Mouse (Mus musculus) mouse trophoblast stem cell (cell line): Measurements from ENCODE around the gene Csdc2.
"Not testable (repeated sequence)": the region's sequence is repeated elsewhere in the genome, so short reads cannot be mapped to it uniquely, and the experiment has no call there.

Experiments
- in situ Hi-C, 2 experiments: fragments of 300-500 bp; cut with MseI, MboI; formaldehyde crosslinking; loops; 2 replicates in 1 of 2; 3 replicates in 1 of 2; pipeline ENCODE4 v1.15.1; 2025

Gene Csdc2

DNA sequence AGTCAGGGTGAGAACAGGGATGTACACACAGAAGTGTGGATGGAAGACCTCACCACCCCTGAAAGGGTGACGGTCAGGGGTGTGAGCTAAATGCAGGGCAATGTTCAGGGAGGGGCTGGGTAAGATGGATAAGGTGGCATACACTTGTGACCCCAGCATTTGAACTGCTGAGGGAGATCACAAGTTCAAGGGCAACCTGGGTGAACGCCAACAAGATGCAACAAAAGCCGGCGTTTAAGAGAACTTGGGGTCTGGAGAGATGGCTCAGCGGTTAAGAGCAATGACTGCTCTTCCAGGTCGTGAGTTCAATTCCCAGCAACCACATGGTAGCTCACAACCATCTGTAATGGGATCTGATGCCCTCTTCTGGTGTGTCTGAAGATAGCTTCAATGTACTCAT is 18.2 kb downstream of the Csdc2 start:
- in situ Hi-C loops: loop anchor here (5.0 kb wide), 1 partner anchor 33 kb away; the partner anchor contains the start of gene Xrcc6 (in 2 of the 2)

DNA sequence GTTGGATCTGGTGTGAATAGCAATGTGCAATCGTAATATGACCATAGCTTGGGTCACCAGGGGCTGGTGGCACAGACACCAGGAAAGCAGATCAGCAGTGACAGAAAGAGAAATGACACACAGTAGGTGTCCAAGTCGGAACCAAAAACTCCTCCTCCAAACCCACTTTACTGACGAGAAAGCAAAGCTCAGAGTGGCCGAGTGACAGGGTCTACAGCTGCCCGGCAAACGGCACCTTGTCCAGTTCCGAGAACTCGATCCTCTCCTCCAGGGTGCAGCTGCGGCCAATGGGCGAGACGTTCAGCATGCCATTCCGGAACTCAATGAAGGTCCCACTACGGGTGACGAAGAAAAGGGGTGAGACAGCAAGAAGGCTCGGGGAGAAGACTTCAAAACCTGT is 18.9 kb downstream of the Csdc2 start:
- in situ Hi-C loops: no loop called here

DNA sequence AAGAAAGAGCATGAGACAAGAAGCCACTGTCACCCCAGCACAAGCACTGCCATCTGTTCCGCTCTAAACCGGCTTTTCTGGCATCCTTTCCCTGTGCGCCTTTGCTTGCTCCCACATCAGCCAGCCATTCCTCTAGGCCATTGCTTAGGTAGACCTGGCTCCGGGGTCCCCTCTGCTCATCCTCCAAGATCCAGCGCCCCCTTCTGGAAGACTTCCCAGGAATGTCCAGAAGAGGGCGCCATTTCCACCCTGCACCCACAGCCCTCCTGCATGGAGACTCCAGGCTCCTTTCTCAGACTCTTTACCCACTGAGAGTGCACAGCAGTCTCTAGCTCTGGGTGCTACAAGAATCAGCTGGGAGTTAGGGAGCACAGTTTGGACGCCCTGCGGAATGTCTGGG is 19.9 kb downstream of the Csdc2 start:
- in situ Hi-C loops: no loop called here

DNA sequence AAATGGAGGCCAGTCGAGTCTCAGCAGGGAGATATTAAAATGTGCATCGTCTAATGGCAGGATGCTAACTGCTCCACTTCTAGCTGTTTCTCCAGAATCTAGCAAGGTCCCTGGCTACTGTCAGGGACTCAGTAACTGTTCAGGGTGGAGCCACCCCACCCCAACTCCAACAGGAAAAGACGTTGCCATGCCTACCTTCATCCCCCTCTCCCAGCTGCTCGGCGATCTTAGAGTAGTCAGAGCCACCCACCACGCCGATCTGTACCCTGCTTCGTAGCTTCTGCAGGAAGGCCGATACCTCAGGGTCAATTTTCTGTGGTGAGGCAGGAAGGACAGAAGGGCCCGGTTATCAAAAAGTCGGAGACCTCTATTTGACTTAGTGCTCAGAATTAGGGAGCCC is 21.0 kb downstream of the Csdc2 start:
- in situ Hi-C loops: no loop called here

DNA sequence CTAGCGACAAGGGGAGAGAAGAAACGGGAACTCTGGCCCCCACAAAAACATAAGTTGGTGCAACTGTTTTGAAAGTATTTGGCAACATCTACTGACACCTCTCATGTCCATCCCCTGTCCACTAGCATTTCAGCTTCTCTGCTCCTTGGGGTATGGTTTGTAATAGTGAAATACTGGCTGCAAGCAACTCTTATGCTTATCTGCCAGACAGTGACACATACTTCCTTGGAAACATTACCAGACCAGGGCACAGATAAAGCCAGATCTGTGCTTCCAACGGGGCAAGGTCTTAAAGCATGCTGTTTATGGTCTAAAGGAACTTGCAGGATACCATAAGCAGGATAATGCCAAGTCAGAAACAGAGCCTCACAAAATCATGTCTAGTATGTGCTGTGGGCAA is 22.3 kb downstream of the Csdc2 start:
- in situ Hi-C loops: no loop called here

DNA sequence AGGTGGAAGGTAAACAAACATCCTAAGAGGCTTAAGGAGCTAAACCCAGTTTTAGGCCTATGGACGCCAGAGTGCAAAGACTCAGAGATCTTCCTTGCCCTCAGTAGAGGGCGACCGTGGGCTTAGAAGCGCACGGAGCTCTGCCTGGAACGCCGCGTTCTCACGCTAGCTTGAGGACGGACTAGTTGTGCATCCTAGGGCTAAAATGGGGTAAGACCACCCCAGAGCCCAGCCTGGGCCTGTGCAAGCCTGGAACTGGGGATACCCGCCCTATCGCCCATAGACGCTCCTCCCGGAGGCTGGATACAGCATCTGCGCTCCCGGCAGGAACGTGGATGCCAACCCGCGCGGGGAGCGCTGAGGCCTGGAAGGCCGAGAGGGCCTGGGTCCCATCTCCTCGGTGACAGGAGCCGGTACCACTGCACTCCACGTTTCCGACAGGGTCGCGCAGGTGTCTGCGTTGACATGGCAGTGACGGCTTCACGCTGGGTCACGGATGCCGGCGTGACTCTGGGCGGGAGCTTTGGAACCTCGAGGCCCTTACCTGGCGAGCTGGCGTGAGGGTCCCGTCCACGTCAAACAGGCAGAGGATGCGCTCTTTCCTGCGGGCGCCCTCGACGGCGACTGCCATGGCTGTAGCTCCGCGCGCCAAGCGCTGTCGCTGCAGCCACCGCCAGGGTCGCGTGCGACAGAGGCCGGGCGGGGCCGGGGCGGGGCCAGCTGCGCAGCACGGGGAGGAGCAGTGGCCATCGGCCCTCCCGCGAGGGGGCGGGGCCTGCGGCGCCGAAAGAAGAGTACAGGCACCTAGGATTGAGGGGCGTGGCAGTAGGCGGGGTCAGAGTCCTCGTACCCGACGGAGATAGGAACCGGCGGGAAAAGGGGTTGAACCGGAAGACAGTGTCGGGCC is 23.9 kb downstream of the Csdc2 start, which contains the start of gene Pmm1:
Pmm1 (minus strand) TSS at position 760 of the 907 bp plus-strand sequence.
- in situ Hi-C loops: no loop called here

DNA sequence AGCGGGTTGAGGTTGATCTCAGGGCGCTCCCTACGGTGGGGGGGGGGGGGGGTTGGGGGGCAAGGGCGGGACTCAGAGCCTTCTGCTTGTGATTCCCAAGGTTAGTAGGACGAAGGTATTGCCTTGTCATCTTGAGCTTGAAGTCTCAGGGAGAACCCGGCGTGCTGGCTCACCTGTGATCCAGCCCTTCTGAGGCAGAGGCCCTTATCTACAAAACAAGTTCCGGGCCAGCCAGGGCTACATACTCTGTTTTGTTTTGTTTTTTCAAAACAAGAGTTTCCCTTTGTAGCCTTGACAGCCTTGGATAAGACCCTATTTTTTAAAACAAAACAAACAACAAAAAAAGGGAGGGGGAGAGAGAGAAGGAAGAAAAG is 24.5 kb downstream of the Csdc2 start:
- in situ Hi-C loops: no loop called here

DNA sequence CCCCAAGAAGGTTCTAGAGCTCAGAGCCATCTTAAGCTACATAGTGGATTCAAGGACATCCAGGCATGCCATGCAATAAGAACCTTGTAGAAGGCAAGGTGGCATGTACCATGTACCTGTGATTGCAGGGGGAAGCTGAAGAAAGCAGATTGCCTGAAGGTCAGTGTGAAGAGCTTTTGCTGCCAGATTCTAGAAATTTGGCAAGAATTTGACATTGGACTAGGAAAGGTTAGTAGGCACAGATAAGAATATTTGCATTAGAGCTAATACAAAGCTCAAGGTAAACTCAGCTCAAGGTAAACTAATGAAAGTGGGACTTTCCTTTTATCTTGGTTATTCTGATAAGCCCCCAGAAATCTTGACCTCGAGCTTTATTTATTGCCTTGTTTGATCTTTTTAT is 27.7 kb downstream of the Csdc2 start:
- in situ Hi-C loops: no loop called here

DNA sequence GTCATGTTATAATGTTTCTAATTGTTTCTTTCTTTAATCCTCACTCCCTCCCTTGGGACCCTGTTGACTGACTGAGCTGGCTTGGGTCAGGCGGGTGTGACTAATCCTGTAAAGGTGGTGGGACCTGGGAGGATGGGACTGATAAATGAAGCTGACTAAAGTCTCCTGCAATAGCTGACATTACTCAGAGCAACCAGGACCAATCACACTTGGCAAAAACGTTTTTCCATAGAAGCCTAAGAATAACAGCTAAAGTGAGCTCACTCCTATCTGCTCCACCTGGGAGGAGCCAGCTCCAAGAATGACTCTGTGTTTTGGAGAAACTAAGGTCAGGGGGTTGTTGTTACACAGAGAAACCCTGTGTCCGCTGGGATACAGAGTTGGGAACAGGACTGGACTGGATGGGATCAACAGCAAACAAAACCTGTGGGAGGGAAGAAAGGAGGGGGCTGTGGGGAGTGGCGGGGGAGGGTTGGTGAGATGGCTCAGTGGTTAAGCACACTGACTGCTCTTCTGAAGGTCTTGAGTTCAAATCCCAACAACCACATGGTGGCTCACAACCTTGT is 28.5 kb downstream of the Csdc2 start:
- in situ Hi-C loops: no loop called here

DNA sequence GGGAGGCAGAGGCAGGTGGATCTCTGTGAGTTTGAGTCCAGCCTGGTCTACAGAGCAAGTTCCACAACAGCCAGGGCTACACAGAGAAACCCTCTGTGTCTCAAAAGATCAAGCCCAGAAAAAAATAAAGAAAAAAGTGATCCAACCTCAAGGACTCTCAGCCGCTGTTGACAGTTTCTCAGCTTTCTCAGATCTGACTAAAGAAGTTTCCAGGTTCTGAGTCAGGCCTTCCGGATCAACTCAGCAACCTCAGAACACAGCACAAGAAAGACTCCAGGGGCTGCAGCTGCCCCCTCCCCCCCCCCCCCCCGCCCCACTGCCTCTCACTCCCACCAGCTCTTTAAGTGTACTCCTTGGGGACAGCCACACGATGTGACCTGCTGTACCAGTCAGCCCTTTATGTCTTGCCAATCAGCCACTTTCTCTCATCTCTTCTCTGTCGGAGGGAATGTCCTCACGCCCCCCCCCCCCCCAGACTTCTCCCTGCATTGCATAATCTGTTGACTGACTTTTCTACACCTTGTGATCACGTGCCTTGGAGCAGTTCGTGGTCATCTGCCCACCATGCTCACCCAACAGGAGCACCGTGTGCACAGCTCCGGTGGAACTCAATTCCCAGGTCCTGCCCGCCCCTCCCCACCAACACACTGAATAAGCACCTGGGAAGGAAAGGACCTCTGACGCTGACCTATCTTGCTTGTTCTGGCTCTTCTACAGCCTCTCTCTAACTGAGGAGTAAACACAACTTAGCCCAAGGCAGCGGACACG is 29.7 kb downstream of the Csdc2 start:
- in situ Hi-C loops: no loop called here

DNA sequence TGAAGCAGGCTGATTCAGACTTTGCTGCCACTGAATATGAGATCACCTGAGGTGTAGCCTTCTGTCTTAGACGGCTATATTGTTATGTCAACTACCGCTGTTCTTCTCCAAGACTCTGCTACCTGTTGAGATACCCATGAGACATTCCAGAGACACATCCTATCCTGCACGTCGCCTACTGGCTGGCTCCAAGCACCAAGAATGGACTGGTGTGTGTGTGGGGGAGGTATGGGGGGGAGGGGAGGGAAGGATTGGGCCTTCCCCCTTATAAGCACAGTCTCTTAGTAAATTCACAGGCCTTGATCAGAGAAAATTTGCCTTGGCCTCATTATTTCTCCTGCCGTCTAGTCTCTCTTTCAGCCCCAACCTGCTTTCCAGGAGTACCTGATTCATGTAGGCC is 31.3 kb downstream of the Csdc2 start:
- in situ Hi-C loops: no loop called here

DNA sequence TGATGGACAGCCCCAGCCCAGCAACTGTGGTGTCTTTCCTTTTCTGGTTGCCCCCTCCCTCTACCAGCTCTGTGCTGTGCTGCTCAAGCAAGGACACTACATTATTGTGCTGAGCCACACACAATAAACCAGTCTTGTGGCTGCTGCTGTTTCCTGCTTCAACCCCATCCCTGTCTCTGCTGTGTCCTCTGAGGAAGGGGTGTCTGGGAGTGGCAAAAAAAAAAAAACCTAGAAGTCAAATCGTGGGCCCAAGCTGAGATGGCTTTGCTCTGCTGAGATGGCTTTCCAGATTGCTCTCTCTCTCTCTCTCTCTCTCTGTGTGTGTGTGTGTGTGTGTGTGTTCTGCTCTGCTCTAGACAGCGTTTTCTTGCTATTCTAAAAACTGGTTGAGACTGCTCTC is 31.9 kb downstream of the Csdc2 start:
- in situ Hi-C loops: no loop called here

DNA sequence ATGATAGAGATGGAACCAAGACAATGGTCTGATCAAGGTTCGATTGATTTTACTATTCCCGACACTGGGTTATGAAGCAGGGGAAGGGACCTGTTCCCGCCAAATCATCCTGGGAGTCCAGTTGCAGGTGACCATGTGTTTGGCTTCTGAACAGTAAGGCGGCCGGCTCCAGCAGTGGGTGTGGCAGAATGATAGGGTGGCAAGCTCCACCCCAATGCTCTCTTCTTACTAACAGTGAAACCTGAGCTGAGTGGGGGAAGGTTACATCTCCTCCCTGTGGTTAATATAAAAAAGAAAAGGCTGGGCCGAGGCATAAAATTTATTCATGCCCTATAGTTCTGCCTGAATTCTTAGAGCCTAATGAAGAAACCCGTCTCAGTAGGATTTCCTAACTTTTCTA is 32.6 kb downstream of the Csdc2 start:
- in situ Hi-C loops: no loop called here

DNA sequence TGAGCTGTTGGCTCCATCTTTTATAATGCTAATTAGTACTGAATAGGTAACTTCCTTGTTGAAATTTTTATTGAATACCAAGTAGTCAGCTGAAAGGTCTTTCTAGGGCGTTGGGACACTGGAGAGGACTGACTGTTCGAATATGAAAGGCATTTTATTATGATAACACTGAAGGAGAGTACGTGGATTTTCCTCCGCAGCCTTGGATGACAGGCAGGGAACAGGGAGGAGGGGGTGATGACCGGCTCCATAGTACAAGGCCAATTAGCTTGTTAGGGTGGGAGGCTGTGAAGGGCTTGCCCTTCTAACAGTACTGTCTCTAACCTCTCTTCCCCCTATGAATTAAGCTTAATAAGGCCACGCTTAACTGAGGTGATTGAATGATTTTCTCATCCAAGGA is 33.1 kb downstream of the Csdc2 start:
- in situ Hi-C loops: not testable (repeated sequence)

DNA sequence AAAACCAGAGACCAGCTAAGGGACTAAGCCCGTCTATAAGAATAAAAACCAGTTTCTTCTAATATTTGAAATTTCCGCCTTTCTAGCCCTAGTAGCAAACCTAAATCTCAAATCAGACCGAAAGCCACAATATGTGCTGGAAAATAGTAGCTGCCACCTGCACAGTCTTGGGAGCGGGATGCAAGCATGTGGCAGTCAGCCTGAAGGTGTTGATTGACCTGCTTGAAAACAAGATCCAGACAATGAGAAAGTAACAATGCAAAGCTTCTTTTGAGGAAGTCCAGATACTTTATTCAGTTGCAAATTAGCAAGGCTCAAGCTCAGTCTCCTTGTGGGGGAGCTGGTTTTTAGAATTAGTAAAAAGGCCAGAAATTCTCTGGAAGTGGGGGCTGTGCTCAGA is 33.9 kb downstream of the Csdc2 start:
- in situ Hi-C loops: not testable (repeated sequence)

DNA sequence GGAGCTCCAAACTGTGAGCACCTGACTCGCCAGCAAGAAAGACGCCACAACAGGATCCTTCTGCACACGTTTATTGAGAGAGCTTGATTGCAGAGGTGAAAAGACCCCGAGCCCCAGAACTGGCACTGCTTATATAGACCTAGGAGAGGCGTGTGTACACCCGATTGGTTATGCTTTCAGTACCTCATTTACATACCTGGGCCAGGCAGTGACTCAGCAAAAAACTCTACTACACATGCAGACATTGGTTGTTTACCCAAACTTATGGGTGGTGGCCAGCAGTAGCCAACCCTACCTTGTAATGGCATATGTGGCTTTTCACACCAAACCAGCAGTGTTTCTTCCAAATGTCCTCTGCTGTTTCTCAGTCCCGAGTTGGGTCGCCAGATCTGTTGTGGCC is 38.6 kb downstream of the Csdc2 start:
- in situ Hi-C loops: not testable (repeated sequence)

DNA sequence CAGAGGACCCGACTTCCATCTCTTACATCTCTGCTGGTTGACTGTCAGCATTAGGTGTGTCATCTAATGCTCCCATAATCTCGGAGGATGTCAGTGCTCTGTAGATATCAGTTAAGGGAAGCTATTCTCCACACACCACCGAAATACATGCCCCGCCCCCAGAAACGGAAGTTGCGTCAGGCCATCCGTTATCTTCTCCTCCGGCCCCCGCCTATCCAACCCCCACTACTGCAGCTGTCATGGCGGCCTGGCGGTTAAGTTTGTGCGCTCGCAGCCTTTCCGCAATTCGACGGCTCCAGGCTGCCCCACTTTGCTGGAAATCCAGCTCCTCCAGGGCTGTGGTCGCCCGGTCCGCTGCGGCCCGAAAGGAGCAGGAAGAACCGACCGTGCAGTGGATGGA is 43.8 kb downstream of the Csdc2 start, which contains the start of gene 1700029P11Rik:
1700029P11Rik (plus strand) TSS at position 220 of the 400 bp plus-strand sequence.
- in situ Hi-C loops: no loop called here

DNA sequence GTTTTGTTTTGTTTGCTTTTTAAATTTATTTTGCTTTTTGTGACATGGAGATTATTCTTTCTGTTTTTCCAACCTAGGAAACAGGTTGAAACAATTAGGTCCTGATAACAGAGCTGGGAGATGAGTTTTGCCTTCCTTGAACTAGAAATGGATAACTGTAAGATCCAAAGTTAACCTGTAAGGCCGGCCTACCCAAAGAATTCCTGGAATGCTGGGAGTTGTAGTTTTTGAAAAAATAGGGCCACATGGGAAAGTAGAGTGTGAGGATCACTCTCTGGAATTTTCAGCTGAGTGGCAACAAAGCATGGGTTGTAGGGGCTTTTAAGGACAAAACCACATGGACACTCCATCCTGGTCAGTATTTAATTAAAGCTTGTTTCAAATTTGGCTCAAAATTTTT is 45.6 kb downstream of the Csdc2 start:
- in situ Hi-C loops: no loop called here

DNA sequence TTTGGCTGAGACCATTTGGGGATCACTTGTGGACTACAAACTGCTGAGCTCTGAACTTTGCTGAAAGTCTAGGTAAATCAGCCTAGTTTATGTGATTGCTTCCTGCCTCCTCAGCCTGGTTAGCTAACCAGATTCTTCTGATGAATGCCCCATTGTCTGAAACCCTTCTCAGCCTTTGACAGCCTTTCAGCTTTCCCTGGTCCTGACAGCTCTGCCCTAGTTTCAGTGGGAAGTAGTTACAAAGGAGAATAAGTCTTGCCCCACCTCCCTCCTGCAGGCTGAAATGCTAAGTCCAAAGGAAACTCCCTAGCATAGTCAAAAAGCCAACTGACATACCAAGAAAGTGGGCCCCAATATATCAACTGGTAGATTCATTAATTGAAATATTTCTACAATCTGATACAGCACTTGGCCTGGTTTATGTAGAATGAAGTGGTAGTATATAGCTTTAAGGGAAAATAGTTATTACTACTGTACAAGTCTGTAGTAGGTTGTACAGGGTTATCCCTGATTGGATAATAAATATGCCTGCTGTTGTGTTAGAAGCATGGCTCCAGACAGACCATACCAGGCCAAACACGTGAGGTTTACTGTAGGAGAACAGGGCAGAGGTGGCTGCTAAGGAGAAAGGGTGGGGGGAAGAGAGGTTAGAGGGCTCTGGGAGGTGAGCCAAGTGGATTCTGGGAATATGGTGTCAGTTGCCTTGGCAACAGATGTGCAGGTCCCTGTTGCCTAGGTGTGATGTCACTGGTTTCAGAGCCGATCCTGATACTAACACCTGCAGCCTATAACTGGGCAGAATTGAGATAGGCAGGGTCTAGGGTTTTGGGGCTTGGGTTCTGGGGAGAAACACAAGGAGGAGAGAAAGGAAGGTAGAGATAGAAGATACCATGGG is 49.0 kb downstream of the Csdc2 start:
- in situ Hi-C loops: loop anchor here (5.0 kb wide), 1 partner anchor 33 kb away; no protein-coding TSS in a partner anchor

DNA sequence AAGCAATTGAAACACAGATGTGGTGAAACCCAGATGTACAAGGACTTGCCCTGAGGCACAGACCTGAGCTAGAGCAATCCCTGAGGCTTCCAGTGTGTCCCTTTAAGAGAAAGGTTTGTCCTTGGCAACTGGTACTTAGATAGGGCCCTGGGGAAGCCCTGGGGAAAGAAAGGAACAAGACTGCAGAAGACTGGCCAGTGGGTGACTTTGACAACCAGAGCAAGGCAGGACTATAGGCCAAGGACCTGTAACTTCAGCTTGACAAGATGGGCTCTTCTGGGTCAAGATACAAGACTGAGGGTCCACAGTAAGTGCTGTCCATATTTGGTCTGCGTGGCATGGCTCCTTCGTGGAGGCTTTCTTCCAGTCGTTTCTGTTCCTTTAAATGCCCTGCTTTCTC is 51.1 kb downstream of the Csdc2 start, which contains the start of gene Xrcc6:
Xrcc6 (plus strand) TSS at position 190 of the 400 bp plus-strand sequence.
- in situ Hi-C loops: loop anchor here (5.0 kb wide), 1 partner anchor 35 kb away; no protein-coding TSS in a partner anchor
